Mouse (Mus musculus) midbrain, embryonic 14.5 days (tissue): ENCODE results near the gene Focad. TPM values are rescaled to one million over a fixed set of nuclear protein-coding genes. Genes with fewer than 3 reads are reported as not detected.
"Not testable (repeated sequence)": the region's sequence is repeated elsewhere in the genome, so short reads cannot be mapped to it uniquely, and the experiment has no call there.

Experiments
- ATAC-seq: fragments of 200-750 bp; cut with Nextera tagmentation; 2 replicates; pipeline ENCODE4 v1.8.0; 2017; ENCODE audit warnings: moderate number of reproducible peaks, moderate library complexity; ENCODE audit not compliant: low FRiP score, low TSS enrichment
- DNase-seq: peaks from one replicate; pipeline ENCODE4 v3.0.0-alpha.2; 2015
- H3K27ac ChIP-seq: fragments of 300-500 bp; sonication (generic); replicated peaks from 2 replicates; pipeline ENCODE4 v1.5.1; 2014; ENCODE audit warnings: mild to moderate bottlenecking, low read depth, low read length, moderate library complexity
- H3K27me3 ChIP-seq: fragments of 300-500 bp; sonication (generic); 2 replicates; pipeline ENCODE4 v1.6.1; 2014; ENCODE audit warnings: low read length, control low read depth, mixed read lengths; ENCODE audit not compliant: control insufficient read depth, insufficient read depth
- H3K36me3 ChIP-seq: fragments of 300-500 bp; sonication (generic); 2 replicates; pipeline ENCODE4 v1.6.1; 2014; ENCODE audit warnings: low read length, control low read depth; ENCODE audit not compliant: control insufficient read depth, insufficient read depth
- H3K4me1 ChIP-seq: fragments of 300-500 bp; sonication (generic); 2 replicates; pipeline ENCODE4 v1.6.1; 2014; ENCODE audit warnings: mild to moderate bottlenecking, antibody characterized with exemption, low read length, control low read depth; ENCODE audit not compliant: control insufficient read depth, insufficient read depth
- H3K4me2 ChIP-seq: fragments of 300-500 bp; sonication (generic); 2 replicates; pipeline ENCODE4 v1.6.1; 2014; ENCODE audit warnings: mild to moderate bottlenecking, low read length, moderate library complexity
- H3K4me3 ChIP-seq: fragments of 300-500 bp; sonication (generic); replicated peaks from 2 replicates; pipeline ENCODE4 v1.5.1; 2014; ENCODE audit warnings: low read depth, low read length
- H3K9ac ChIP-seq: fragments of 300-500 bp; sonication (generic); replicated peaks from 2 replicates; pipeline ENCODE4 v1.6.1; 2014; ENCODE audit warnings: mild to moderate bottlenecking, low read length, moderate library complexity
- H3K9me3 ChIP-seq: fragments of 300-500 bp; sonication (generic); 2 replicates; pipeline ENCODE4 v1.6.1; 2016; ENCODE audit warnings: low read length, control low read depth, mixed read lengths; ENCODE audit not compliant: control insufficient read depth
- WGBS: fragments of 180-500 bp; shearing (Covaris S2); extraction: QIAGEN DNeasy Blood & Tissue Kit; methylation state at CpG from one replicate; pipeline ENCODE4 v1.1.7; 2014; 5-methylcytosine and 5-hydroxymethylcytosine counted together
- polyA plus RNA-seq: library from polyadenylated mRNA; unstranded; fragments of >200 nt; fragmentation: Nextera tagmentation; extraction: Ambion mirVana; gene quantifications from 2 replicates; pipeline ENCODE4 v1.2.1, GENCODE M21; 2014

Focad gene
- polyA plus RNA-seq, 1 experiment from 2014 or later, result 17.3 TPM

DNA sequence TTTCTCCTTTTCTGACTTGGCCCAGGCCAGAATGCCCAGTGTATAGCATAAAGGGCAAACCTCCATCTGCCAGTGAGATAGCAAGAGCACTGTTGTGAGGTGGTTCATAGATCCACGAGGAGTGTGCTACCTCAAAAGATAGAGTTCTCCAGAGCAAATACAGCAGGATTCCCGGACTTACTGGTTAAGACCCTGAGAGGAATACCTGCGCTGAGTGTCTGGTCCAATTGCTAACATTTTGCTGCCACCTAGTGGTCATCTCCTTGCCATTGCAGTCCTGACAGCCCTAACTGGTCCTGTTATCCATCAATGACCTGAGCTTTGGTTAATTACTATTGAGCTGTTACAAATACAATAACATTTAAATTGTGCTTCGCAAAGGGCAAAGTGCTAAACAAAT is 256.5 kb downstream of the Focad start:
- Histone ChIP-seq H3K4me2 (no peak overlapping the region), H3K4me3 (no peak overlapping the region), H3K27ac (no peak overlapping the region), H3K9ac (no peak overlapping the region), H3K9me3 (no peaks in the 10 kb centered on the region), H3K36me3 (no peaks in the 10 kb centered on the region), H3K4me1 (no peaks in the 10 kb centered on the region), H3K27me3 (no peaks in the 10 kb centered on the region)
- 4% methylated on average over 4 of the region's 4 CpGs for WGBS
- DNase-seq (peak; percentile 96), ATAC-seq (peak; percentile 83)

DNA sequence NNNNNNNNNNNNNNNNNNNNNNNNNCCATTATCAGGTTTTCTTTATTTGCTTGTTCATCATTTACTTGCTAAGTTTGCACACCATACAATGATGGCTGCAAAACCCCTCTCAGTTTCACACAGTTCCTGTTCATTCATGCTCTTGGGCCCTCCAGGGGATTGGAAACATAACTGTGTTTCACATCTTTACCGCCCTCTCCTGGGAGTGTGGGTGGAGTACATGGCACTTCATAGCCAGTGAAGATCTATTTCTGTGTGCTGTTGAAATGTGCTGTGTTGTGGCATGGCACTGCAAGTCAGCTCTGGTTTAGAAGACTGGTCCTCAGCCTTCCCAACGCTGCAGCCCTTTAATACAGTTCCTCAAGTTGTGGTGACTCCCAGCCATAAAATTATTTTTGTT is 262.2 kb downstream of the Focad start:
- H3K4me3 ChIP-seq, result no peak overlapping the region
- no peaks in the 10 kb centered on the region for H3K4me1 ChIP-seq
- 73% methylated on average over 2 of the region's 2 CpGs for WGBS
- ATAC-seq (no peak), DNase-seq (no peak)
- H3K9ac ChIP-seq, result no peak overlapping the region
- H3K9me3 ChIP-seq, result no peaks in the 10 kb centered on the region
- H3K4me2 ChIP-seq, result no peak overlapping the region
- no peaks in the 10 kb centered on the region for H3K27me3 ChIP-seq
- H3K27ac ChIP-seq, result no peak overlapping the region
- no peaks in the 10 kb centered on the region for H3K36me3 ChIP-seq

DNA sequence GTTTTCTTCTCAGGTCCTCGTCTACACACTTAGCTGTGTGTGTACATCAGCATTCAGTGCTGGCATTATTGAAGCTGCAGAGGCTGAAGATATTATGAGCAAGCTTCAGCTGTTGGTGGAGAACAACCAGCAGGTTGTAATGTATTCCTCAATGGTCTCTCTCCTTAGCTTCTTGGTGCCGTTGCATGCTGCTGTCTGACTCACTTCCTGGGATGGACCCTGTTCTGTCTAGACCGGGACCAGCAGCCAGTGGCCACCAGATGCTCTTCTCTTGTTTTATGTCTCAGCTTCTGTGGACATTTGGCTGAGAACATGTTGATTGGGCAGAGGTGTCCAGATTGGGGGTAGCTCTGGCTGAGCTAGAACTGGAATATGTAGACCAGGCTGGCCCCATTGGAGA is 263.0 kb downstream of the Focad start:
- no peaks in the 10 kb centered on the region for H3K9me3 ChIP-seq
- no peak overlapping the region for H3K4me2 ChIP-seq
- H3K36me3 ChIP-seq, result no peaks in the 10 kb centered on the region
- DNase-seq, result no peak
- no peak overlapping the region for H3K9ac ChIP-seq
- H3K27ac ChIP-seq, result no peak overlapping the region
- no peaks in the 10 kb centered on the region for H3K4me1 ChIP-seq
- WGBS, result 85% methylated on average over 3 of the region's 3 CpGs
- no peak for ATAC-seq
- H3K27me3 ChIP-seq, result no peaks in the 10 kb centered on the region
- no peak overlapping the region for H3K4me3 ChIP-seq

DNA sequence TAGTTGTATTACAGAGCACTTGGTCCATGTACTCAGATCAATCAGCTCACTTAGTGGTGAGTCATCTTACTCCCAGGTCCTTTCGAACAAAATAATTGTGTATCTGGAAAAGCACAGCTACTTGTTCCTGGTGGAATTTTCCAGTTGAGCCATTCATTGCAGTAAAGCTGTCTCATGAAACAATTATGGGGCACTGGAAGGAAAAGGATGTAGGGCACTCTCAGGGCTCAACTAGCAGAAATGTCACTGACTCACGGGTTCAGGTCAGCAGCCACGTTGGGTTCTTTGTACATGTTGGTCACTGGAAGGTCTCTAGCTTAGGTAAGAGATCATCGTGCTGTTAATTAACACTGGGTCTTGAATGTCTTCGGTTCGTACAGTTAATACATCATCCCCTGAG is 275.5 kb downstream of the Focad start:
- Histone ChIP-seq H3K36me3 (no peaks in the 10 kb centered on the region), H3K27ac (no peak overlapping the region), H3K9ac (no peak overlapping the region), H3K27me3 (no peaks in the 10 kb centered on the region), H3K4me1 (peaks cover 6% of the 10 kb centered on the region; the same call in 1 of the 2 replicates), H3K9me3 (no peaks in the 10 kb centered on the region), H3K4me2 (no peak overlapping the region), H3K4me3 (no peak overlapping the region)
- DNase-seq, result no peak
- 92% methylated on average over 6 of the region's 6 CpGs for WGBS
- no peak for ATAC-seq

DNA sequence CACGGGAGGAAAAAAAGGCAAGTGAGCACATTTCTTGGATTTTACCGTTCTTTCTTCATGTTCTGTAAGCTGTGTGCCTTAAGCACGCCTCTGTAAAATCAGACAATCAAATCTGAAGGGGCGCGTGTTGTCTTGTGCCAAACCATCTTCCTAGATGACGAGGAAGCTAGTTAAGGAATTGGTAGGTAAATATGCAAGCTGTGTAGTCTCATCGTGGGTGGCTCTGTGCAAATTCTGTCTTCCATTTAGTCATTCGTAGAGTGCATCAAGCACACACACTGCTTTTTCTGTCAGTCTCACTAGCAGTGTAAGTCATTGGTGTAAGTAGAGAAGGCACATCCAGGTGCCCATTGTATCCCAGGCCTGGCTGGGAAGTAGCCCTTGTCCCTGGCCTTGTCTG is 276.4 kb downstream of the Focad start:
- H3K4me3 ChIP-seq, result no peak overlapping the region
- no peak overlapping the region for H3K4me2 ChIP-seq
- DNase-seq (no peak), ATAC-seq (no peak)
- 92% methylated on average over 8 of the region's 8 CpGs for WGBS
- H3K36me3 ChIP-seq, result no peaks in the 10 kb centered on the region
- H3K4me1 ChIP-seq, result peaks cover 6% of the 10 kb centered on the region; the same call in 1 of the 2 replicates
- no peaks in the 10 kb centered on the region for H3K27me3 ChIP-seq
- H3K9ac ChIP-seq, result no peak overlapping the region
- H3K27ac ChIP-seq, result no peak overlapping the region
- H3K9me3 ChIP-seq, result no peaks in the 10 kb centered on the region

DNA sequence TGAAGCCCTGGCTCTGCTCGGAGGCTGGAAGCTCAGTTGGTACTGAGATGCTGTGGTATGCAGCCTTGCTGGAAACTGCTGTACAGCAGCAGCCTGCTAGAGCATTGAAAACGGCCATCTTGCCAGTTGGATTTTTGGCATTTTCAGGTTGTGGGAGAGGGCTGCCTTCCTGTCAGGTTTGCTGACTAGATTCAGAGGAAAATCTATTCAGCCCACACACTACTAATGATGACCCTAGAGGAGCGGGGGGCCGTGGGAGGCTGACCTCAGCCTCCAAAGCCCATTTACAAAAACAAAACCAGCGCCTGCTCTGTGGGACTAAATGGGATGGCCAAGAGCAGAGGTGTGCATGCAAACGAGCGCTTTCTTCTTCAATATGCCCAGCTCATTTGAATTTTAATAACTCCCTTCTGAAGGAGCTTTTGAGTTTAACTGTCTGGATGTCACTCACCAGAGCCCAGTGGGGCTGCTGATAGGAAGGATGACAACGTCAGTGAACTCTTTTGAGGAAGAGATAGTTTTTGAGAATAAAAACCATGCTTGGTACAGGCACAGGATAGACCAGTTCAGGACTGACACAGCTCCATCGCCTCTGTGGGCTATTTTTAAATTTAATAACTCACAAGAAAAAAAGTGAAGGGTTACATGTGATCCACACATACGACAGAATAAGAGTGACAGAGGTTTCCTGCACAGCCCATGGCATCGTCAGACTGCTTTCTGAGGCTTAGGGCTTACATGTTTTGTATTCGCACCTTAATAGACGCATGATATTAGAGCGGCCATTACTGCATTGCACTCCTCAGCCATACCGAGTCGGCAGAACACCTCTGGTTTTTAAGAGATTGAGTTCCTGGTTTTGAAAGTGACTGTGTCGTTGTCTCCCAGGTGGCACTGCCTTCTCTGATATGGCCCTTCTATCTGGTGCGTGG is 278.1 kb downstream of the Focad start:
- 43% methylated on average over 18 of the region's 18 CpGs for WGBS
- Histone ChIP-seq H3K4me2 (peak overlapping the region; percentile 33), H3K9ac (no peak overlapping the region; the same call in 1 of the 2 replicates), H3K36me3 (no peaks in the 10 kb centered on the region), H3K9me3 (no peaks in the 10 kb centered on the region), H3K27me3 (no peaks in the 10 kb centered on the region), H3K4me1 (peaks cover 6% of the 10 kb centered on the region; the same call in 1 of the 2 replicates), H3K4me3 (no peak overlapping the region), H3K27ac (peak overlapping the region; percentile 78)
- peak; percentile 51 for DNase-seq
- peak; percentile 50 for ATAC-seq

DNA sequence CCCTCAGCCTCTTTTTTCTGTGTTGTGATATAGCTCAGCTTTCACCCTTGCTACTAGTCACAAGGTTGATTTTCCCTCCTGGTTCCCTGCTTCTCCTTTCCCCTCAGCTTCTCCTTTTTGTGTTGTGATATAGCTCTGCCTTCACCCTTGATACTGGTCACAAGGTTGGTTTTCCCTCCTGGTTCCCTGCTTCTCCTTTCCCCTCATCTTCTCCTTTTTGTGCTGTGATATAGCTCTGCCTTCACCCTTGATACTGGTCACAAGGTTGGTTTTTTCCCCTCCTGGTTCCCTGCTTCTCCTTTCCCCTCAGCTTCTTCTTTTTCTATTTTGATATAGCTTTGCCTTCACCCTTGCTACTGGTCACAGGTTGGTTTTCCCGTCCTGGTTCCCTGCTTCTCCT is 295.6 kb downstream of the Focad start:
- no peak overlapping the region for H3K9ac ChIP-seq
- H3K4me3 ChIP-seq, result no peak overlapping the region
- no peaks in the 10 kb centered on the region for H3K4me1 ChIP-seq
- DNase-seq (no peak), ATAC-seq (no peak)
- H3K4me2 ChIP-seq, result no peak overlapping the region
- H3K27ac ChIP-seq, result no peak overlapping the region
- no peaks in the 10 kb centered on the region for H3K9me3 ChIP-seq
- no peaks in the 10 kb centered on the region for H3K36me3 ChIP-seq
- 83% methylated on average over 1 of the region's 1 CpGs for WGBS
- H3K27me3 ChIP-seq, result no peaks in the 10 kb centered on the region

DNA sequence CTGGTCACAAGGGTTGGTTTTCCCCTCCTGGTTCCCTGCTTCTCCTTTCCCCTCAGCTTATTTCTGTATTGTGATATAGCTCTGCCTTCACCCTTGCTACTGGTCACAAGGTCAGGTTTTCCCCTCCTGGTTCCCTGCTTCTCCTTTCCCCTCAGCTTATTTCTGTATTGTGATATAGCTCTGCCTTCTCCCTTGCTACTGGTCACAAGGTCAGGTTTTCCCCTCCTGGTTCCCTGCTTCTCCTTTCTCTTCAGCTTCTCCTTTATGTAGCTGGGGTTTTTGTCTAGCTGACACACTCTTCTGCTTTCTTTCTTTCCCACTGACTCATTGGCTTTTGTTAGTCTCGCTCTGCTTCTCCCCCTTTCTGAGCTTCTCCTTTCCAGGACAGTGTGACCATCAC is 296.2 kb downstream of the Focad start:
- DNase-seq, H3K4me3 ChIP-seq, H3K9me3 ChIP-seq, H3K36me3 ChIP-seq, ATAC-seq, H3K4me2 ChIP-seq, H3K4me1 ChIP-seq, H3K27me3 ChIP-seq, H3K27ac ChIP-seq, H3K9ac ChIP-seq: not testable (repeated sequence)
- 50% methylated on average over 1 of the region's 1 CpGs for WGBS

DNA sequence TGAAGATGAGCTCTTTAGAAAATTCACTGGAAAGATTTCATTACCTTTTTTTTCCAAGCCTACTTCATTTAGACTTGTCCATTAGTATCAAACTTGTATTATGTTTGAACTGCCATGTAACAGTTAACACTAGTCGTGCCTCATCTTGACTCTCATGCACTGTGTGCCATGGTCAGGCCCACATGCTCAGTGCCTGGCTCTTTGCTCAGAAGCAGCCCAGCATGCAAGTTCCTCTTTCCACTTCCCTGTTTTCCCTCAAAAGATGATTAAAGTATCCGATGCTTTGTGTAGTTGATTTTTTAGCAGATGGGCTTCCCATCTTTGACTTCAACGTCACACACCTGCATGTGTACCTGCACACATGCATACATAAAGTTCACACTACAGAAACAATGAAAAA is 301.3 kb downstream of the Focad start:
- Histone ChIP-seq H3K27ac (no peak overlapping the region), H3K4me1 (no peaks in the 10 kb centered on the region), H3K27me3 (no peaks in the 10 kb centered on the region), H3K4me2 (no peak overlapping the region), H3K4me3 (no peak overlapping the region), H3K9me3 (no peaks in the 10 kb centered on the region), H3K36me3 (no peaks in the 10 kb centered on the region), H3K9ac (no peak overlapping the region)
- DNase-seq (no peak), ATAC-seq (no peak)
- 96% methylated on average over 3 of the region's 3 CpGs for WGBS
